Mouse (Mus musculus): Measurements from ENCODE around the gene Samm50.

DNA sequence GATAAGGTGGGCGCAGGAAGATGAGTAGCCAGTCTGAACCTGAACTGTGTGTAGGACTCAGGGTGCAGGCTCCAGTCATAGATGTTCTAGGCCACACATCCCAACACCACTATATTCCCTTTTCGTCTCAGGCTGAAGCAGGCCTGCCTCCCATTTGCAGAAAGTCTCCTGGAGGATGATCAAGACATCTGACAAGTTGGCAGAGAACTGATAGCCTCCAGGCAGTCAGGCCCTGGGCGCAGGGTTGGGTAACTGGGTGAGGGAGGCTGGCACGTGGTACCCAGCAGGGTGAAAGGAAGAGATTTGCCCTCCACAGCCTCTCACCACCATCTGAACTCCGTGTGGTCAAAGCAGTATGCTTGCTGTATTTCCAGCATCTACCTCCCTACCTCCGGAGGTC lies 30.2 kb upstream of the Samm50 start:
- TF ChIP-seq POLR2A (IDR thresholded peaks at IDR 0.05; ENCODE audit: borderline replicate concordance, control insufficient read depth, low read depth, low read length) (no peak), CTCF (IDR thresholded peaks at IDR 0.05; ENCODE audit: control insufficient read depth, insufficient read depth, low read length) (no peak)
